Mouse (Mus musculus) left cerebral cortex, postnatal 36 days (tissue): ENCODE measurements around the gene Gpc6. TPM values are rescaled to one million over a fixed set of nuclear protein-coding genes. Genes with fewer than 3 reads are reported as not detected.

Source experiments
- DNase-seq, 2 experiments: peaks; one replicate each; pipeline ENCODE4 v3.0.0; 2021 to 2022; ENCODE audit warnings: low spot score in 2 of 2, mixed read lengths in 1 of 2
- intact Hi-C: fragments of 180-260 bp; cut with DNase I; formaldehyde crosslinking; loops from one replicate; pipeline ENCODE4 v1.15.1; 2025
- total RNA-seq, 2 experiments: library from RNA; stranded (reverse); gene quantifications; 2 replicates each; pipeline ENCODE4 v1.2.3; 2021

Gene Gpc6
- total RNA-seq, 2 experiments from 2014 or later = 15.5 to 16.2 TPM

GRCm38 (mm10) chr14:117930105-117930847 is 1005.2 kb downstream of the Gpc6 start:
- intact Hi-C loops = loop anchor here (10.0 kb wide), 1 partner anchor 1005 kb away; the partner anchor contains the start of gene Gpc6
- no peak for DNase-seq

- intact Hi-C loops = loop anchor here (10.0 kb wide), 1 partner anchor 1006 kb away; the partner anchor contains the start of gene Gpc6
- DNase-seq = no peak
These were observed 1006.0 kb downstream of the Gpc6 start for GRCm38 (mm10) chr14:117930848-117931816.

- DNase-seq = no peak
- intact Hi-C loops = loop anchor here (10.0 kb wide), 1 partner anchor 1008 kb away; the partner anchor contains the start of gene Gpc6
These were observed 1007.2 kb downstream of the Gpc6 start for GRCm38 (mm10) chr14:117932163-117932851.

GRCm38 (mm10) chr14:117938554-117938953 is 1013.4 kb downstream of the Gpc6 start:
- intact Hi-C loops = loop anchor here (10.0 kb wide), 1 partner anchor 1014 kb away; the partner anchor contains the start of gene Gpc6
- no peak for DNase-seq

GRCm38 (mm10) chr14:117939471-117939870 is 1014.4 kb downstream of the Gpc6 start:
- no peak for DNase-seq
- intact Hi-C loops = loop anchor here (10.0 kb wide), 1 partner anchor 1015 kb away; the partner anchor contains the start of gene Gpc6

GRCm38 (mm10) chr14:117945920-117946503 is 1020.9 kb downstream of the Gpc6 start:
- intact Hi-C loops = no loop called here
- no peak for DNase-seq

GRCm38 (mm10) chr14:117951265-117951664 is 1026.2 kb downstream of the Gpc6 start:
- no peak for DNase-seq
- intact Hi-C loops = no loop called here

- intact Hi-C loops = no loop called here
- no peak for DNase-seq
These were observed 1026.6 kb downstream of the Gpc6 start for GRCm38 (mm10) chr14:117951686-117952085.

- no peak for DNase-seq
- intact Hi-C loops = no loop called here
These were observed 1030.9 kb downstream of the Gpc6 start for GRCm38 (mm10) chr14:117956051-117956450.

GRCm38 (mm10) chr14:117958389-117958788 is 1033.3 kb downstream of the Gpc6 start:
- intact Hi-C loops = no loop called here
- peak; percentile 81 to 83 for DNase-seq

- DNase-seq = no peak
- intact Hi-C loops = no loop called here
These were observed 1036.2 kb downstream of the Gpc6 start for GRCm38 (mm10) chr14:117961267-117961666.

GRCm38 (mm10) chr14:117961844-117962243 is 1036.7 kb downstream of the Gpc6 start:
- no peak for DNase-seq
- intact Hi-C loops = no loop called here

GRCm38 (mm10) chr14:117962453-117962852 is 1037.3 kb downstream of the Gpc6 start:
- intact Hi-C loops = no loop called here
- DNase-seq = no peak

- intact Hi-C loops = no loop called here
- no peak for DNase-seq
These were observed 1047.5 kb downstream of the Gpc6 start for GRCm38 (mm10) chr14:117972576-117972975.

GRCm38 (mm10) chr14:117981532-117981931 is 1056.4 kb downstream of the Gpc6 start:
- intact Hi-C loops = no loop called here
- peak; percentile 61 to 70 for DNase-seq

GRCm38 (mm10) chr14:117988444-117988843 is 1063.3 kb downstream of the Gpc6 start:
- no peak for DNase-seq
- intact Hi-C loops = no loop called here

- no peak for DNase-seq
- intact Hi-C loops = no loop called here
These were observed 1065.1 kb downstream of the Gpc6 start for GRCm38 (mm10) chr14:117990203-117990602.

- no peak for DNase-seq
- intact Hi-C loops = no loop called here
These were observed 1067.6 kb downstream of the Gpc6 start for GRCm38 (mm10) chr14:117992600-117993256.

- no peak for DNase-seq
- intact Hi-C loops = no loop called here
These were observed 1068.7 kb downstream of the Gpc6 start for GRCm38 (mm10) chr14:117993845-117994244.
